Mouse (Mus musculus) spleen, adult 18-20 months (tissue): ENCODE results near the gene Nrde2.

Experiments used
- DNase-seq, 2 experiments: peaks; one replicate each; pipeline ENCODE4 v3.0.0; 2022; ENCODE audit warnings: mixed read lengths in 2 of 2

Nrde2 gene

DNA sequence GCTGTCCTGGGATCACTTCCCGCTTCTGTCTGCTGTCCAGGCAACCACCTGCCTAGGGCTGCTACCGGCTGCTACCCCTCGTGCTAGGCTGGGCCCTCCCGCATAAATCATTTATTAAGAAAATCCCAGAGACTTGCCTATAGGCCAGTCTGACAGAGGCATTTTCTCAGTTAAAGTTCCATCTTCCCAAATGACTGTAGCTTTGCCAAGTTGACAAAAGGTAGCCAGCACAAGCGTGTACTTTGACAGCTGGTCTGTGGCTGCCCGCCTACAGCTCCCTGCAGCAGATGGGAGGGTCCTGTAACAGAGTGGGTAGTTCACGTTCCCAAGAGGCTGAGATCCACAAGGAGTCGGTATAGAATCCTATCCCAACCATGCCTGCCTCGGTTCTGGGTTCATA is 36.0 kb downstream of the Nrde2 start:
- DNase-seq, result no peak

- no peak for DNase-seq
Measured at GRCm38 (mm10) chr12:100122921-100123381, 36.5 kb downstream of the Nrde2 start.

- no peak for DNase-seq
Measured at GRCm38 (mm10) chr12:100115982-100116381, 43.5 kb downstream of the Nrde2 start.

- DNase-seq, result peak; percentile 63 to 70
Measured at GRCm38 (mm10) chr12:100109986-100110696, 49.3 kb downstream of the Nrde2 start, which contains the start of gene Psmc1. Gene Psmc1 (plus strand): TSS chr12:100110154.

DNA sequence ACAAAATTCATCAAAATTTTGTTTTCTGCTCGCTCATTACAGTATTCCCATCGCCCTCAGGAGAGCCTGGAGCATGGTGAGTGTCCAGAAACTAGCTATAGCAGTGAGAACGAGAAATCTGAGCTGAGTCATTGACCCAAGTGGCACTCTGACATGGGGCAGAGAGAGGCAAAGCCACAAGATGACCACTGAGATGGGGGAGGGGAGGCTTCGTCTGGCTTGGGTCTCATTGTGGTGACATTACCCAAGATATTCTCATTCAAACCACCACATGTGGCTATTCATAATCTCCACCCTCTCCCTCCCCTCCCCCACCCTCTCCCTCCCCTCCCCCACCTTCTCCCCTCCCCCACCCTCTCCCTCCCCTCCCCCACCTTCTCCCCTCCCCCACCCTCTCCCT is 52.0 kb downstream of the Nrde2 start:
- no peak for DNase-seq

DNA sequence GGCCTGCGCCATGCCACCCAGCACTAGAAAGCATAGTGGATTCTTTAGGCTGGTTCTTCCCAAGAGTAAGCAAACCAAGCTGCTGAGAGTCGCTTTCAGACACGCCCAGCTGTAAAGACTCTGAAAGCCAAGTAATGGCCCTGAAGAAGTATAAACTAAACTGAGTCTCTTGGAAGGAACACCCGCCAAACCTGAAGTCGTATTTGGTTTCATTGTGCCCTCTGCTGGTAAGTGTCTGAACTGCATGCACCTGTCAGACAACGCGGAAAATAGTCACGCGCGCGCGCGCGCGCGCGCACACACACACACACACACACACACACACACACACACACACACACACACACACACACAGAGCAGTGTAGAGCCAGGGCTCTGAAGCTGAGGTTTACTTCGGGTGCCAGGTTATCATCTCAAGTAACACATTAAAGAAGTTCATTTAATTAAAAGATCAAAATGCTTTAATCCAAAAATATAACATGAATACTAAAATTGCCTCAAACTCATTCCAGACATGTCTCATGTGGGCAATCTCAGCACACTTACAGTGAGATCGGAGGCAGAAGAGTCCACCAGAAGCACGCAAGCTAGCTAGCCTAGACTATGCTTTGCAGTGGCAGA is 53.1 kb downstream of the Nrde2 start:
- peak; percentile 29 to 77 for DNase-seq

- DNase-seq, result no peak
Measured at GRCm38 (mm10) chr12:100104530-100104929, 54.9 kb downstream of the Nrde2 start.

DNA sequence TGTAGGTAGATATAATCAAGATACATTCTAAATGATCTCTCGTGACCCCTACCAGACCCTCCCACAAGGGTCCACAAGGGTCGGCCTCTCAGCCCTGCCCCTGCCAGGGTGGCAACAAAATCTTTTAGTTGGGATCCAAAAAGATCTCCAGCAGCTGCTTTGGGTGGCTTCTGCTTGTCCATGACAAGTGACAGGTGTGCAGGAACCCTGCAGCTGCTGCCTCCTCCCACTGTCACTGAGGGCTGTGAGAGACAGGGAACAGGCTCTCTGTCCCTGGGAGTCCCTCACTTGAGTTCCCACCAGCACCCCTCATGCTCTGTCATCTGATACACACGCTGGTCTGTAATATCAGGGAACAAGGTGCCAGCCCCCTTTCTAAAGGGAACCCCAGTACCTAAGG is 57.8 kb downstream of the Nrde2 start:
- DNase-seq, result no peak

DNA sequence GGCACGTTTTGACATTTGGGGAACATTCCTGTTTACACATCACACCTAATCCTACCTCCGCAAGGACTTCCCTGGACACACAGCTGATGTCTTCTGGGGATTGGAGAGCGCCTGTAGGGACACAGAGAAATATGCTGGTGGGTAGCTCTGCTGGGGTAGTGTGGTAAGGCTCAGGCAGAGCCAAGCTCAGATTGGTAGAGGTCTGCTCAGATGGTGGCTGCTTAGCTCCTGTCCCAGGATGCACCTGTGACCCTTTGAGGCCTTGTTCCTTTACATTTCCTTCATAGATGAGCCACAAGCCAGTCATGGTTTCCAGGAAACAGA is 58.8 kb downstream of the Nrde2 start:
- no peak for DNase-seq

DNA sequence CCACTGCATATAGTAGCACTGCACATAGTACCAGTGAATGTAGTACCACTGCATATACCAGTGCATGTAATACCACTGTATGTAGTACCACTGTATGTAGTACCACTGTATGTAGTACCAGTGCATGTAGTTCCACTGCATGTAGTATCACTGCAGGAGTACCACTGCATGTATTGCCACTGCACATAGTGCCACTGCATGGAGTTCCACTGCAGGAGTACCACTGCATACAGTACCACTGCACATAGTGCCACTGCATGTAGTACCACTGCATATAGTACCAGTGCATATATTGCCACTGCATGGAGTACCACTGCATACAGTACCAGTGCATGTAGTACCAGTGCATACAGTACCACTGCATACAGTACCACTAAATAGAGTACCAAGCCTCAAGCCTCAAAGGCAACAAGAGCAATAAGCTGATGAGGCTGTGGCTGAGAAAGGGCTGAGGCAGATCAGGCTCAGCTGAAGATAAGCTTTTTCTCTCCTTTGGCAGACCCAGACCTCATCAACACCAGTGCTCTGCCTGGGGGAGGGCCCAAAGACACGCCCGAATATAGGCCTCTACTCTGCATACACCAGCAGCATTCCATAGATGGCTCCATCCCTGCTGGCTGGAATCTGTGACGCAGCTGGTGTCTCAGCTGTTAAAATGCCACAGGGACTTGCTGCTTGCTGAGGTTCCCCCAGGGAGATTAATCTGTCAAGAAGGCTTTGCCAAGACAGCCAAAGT is 59.3 kb downstream of the Nrde2 start:
- DNase-seq, result no peak

- no peak for DNase-seq
Measured at GRCm38 (mm10) chr12:100093046-100093445, 66.4 kb downstream of the Nrde2 start.

GRCm38 (mm10) chr12:100090750-100091149 is 68.7 kb downstream of the Nrde2 start:
- DNase-seq, result no peak

- DNase-seq, result no peak
Measured at GRCm38 (mm10) chr12:100089265-100089664, 70.2 kb downstream of the Nrde2 start.

DNA sequence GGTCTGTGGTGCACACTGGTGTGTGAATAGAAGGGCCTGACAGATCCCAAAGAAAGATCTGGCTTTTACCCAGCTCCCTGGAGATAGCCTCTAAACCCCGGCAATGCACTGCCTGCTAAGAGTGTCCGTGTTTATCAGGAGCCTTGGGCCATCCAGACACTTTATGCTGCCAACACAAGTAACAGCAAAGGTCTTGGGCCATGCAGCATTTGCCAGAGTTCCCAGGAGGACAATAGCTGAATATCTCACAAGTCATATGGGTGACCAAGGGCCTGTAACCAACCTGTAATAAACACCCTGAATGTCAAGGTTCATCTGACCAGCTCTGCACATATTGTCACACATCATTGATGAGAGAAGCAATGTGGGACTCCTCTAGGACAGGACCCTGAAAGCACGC is 71.4 kb downstream of the Nrde2 start:
- no peak for DNase-seq

DNA sequence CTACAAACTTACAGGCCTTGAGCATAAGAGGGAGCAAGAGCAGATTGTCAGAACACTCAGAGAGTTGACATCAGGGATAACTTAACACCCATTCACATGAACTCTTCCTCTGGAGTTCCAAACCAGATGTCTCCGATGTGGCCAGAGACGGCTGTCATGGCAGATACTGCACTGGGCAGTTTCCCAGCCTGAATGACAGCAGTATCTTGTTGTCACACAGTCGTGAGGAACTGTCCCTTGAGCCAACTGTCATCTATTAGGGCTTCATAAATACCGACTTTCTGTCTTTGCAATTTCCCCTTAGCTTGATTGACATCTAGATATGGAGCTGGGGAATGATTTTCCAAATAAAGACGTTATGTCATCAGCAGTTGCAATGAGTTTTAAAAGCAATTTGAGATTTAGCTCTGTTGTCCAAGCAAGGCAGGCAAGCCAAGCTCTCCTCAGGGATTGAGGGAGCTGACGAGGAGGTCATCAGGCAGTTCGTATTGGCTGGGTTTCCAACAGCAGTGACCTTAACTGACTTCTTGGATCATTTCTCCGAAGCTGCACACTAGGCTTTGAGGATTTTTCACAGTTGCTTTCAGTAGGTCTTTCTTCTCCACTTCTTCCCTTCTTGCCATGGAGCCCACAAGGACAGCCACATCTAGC is 79.7 kb downstream of the Nrde2 start:
- no peak for DNase-seq

- DNase-seq, result no peak
Measured at GRCm38 (mm10) chr12:100075715-100076114, 83.7 kb downstream of the Nrde2 start.
